Mouse (Mus musculus): ENCODE data around the gene Opcml. TPM values are rescaled to one million over a fixed set of nuclear protein-coding genes. Genes with fewer than 3 reads are reported as not detected.

Opcml gene
- polyA plus RNA-seq, 1 experiment from 2014 or later = 88.6 TPM

GRCm38 (mm10) chr9:28190751-28191150 lies 400.2 kb downstream of the Opcml start:
- H3K27ac ChIP-seq (ENCODE audit: low read length) = no peak overlapping the region
- no peaks in the 10 kb centered on the region for H3K27me3 ChIP-seq (replicated peaks; ENCODE audit: control insufficient read depth, insufficient read depth, low read length)
- H3K9me3 ChIP-seq (ENCODE audit: control insufficient read depth, low read length) = no peaks in the 10 kb centered on the region
- no peak overlapping the region for H3K9ac ChIP-seq (replicated peaks; ENCODE audit: low read depth, low read length)
- H3K4me1 ChIP-seq (replicated peaks; ENCODE audit: control insufficient read depth, insufficient read depth, low read length) = no peaks in the 10 kb centered on the region
- H3K36me3 ChIP-seq (ENCODE audit: control insufficient read depth, insufficient read depth) = no peaks in the 10 kb centered on the region
- H3K4me2 ChIP-seq (ENCODE audit: low read length) = no peak overlapping the region
- ATAC-seq = no peak
- 78% methylated on average over 1 of the region's 1 CpGs for WGBS
- no peak overlapping the region for H3K4me3 ChIP-seq (replicated peaks; ENCODE audit: low read length)

- Histone ChIP-seq H3K9ac (replicated peaks; ENCODE audit: low read depth, low read length) (no peak overlapping the region), H3K9me3 (ENCODE audit: control insufficient read depth, low read length) (no peaks in the 10 kb centered on the region), H3K36me3 (ENCODE audit: control insufficient read depth, insufficient read depth) (no peaks in the 10 kb centered on the region), H3K4me1 (replicated peaks; ENCODE audit: control insufficient read depth, insufficient read depth, low read length) (0 out of 2 replicates have a peak, but pooled peaks cover 2% of the 10 kb centered on the region), H3K27ac (ENCODE audit: low read length) (no peak overlapping the region), H3K27me3 (replicated peaks; ENCODE audit: control insufficient read depth, insufficient read depth, low read length) (no peaks in the 10 kb centered on the region), H3K4me2 (ENCODE audit: low read length) (no peak overlapping the region), H3K4me3 (replicated peaks; ENCODE audit: low read length) (no peak overlapping the region)
- 89% methylated on average over 2 of the region's 2 CpGs for WGBS
- ATAC-seq = no peak
These were observed 406.0 kb downstream of the Opcml start for GRCm38 (mm10) chr9:28196550-28196949.

GRCm38 (mm10) chr9:28197061-28197460 lies 406.5 kb downstream of the Opcml start:
- WGBS = 15% methylated on average over 2 of the region's 2 CpGs
- ATAC-seq = no peak

GRCm38 (mm10) chr9:28197631-28198030 lies 407.1 kb downstream of the Opcml start:
- Histone ChIP-seq H3K27me3 (replicated peaks; ENCODE audit: control insufficient read depth, insufficient read depth, low read length) (no peaks in the 10 kb centered on the region), H3K36me3 (ENCODE audit: control insufficient read depth, insufficient read depth) (no peaks in the 10 kb centered on the region), H3K4me1 (replicated peaks; ENCODE audit: control insufficient read depth, insufficient read depth, low read length) (0 out of 2 replicates have a peak, but pooled peaks cover 2% of the 10 kb centered on the region), H3K27ac (ENCODE audit: low read length) (no peak overlapping the region), H3K9me3 (ENCODE audit: control insufficient read depth, low read length) (no peaks in the 10 kb centered on the region), H3K4me3 (replicated peaks; ENCODE audit: low read length) (no peak overlapping the region), H3K4me2 (ENCODE audit: low read length) (no peak overlapping the region), H3K9ac (replicated peaks; ENCODE audit: low read depth, low read length) (no peak overlapping the region)
- ATAC-seq = peak; percentile 87
- 50% methylated on average over 3 of the region's 3 CpGs for WGBS

More at GRCm38 (mm10) chr9:28197061-28197460, 406.5 kb downstream of the Opcml start:
- Histone ChIP-seq H3K4me1 (replicated peaks; ENCODE audit: control insufficient read depth, insufficient read depth, low read length) (0 out of 2 replicates have a peak, but pooled peaks cover 2% of the 10 kb centered on the region), H3K9me3 (ENCODE audit: control insufficient read depth, low read length) (no peaks in the 10 kb centered on the region), H3K4me3 (replicated peaks; ENCODE audit: low read length) (no peak overlapping the region), H3K9ac (replicated peaks; ENCODE audit: low read depth, low read length) (no peak overlapping the region), H3K27me3 (replicated peaks; ENCODE audit: control insufficient read depth, insufficient read depth, low read length) (no peaks in the 10 kb centered on the region), H3K4me2 (ENCODE audit: low read length) (no peak overlapping the region), H3K36me3 (ENCODE audit: control insufficient read depth, insufficient read depth) (no peaks in the 10 kb centered on the region), H3K27ac (ENCODE audit: low read length) (no peak overlapping the region)

GRCm38 (mm10) chr9:28198106-28198694 lies 407.6 kb downstream of the Opcml start:
- Histone ChIP-seq H3K4me2 (ENCODE audit: low read length) (no peak overlapping the region), H3K27me3 (replicated peaks; ENCODE audit: control insufficient read depth, insufficient read depth, low read length) (no peaks in the 10 kb centered on the region), H3K36me3 (ENCODE audit: control insufficient read depth, insufficient read depth) (no peaks in the 10 kb centered on the region), H3K4me1 (replicated peaks; ENCODE audit: control insufficient read depth, insufficient read depth, low read length) (0 out of 2 replicates have a peak, but pooled peaks cover 2% of the 10 kb centered on the region), H3K27ac (ENCODE audit: low read length) (no peak overlapping the region), H3K4me3 (replicated peaks; ENCODE audit: low read length) (no peak overlapping the region), H3K9me3 (ENCODE audit: control insufficient read depth, low read length) (no peaks in the 10 kb centered on the region), H3K9ac (replicated peaks; ENCODE audit: low read depth, low read length) (no peak overlapping the region)
- 59% methylated on average over 5 of the region's 5 CpGs for WGBS
- ATAC-seq = no peak

- Histone ChIP-seq H3K9ac (replicated peaks; ENCODE audit: low read depth, low read length) (no peak overlapping the region), H3K27me3 (replicated peaks; ENCODE audit: control insufficient read depth, insufficient read depth, low read length) (no peaks in the 10 kb centered on the region), H3K4me2 (ENCODE audit: low read length) (no peak overlapping the region), H3K4me1 (replicated peaks; ENCODE audit: control insufficient read depth, insufficient read depth, low read length) (peaks cover 2% of the 10 kb centered on the region; the same call in 1 of the 2 replicates), H3K4me3 (replicated peaks; ENCODE audit: low read length) (no peak overlapping the region), H3K27ac (ENCODE audit: low read length) (peak overlapping the region; percentile 11), H3K36me3 (ENCODE audit: control insufficient read depth, insufficient read depth) (peaks cover 2% of the 10 kb centered on the region; the same call in 1 of the 2 replicates), H3K9me3 (ENCODE audit: control insufficient read depth, low read length) (peaks cover 4% of the 10 kb centered on the region; the same call in 1 of the 2 replicates)
- ATAC-seq = peak; percentile 36; the same call in 1 of the 2 replicates
- WGBS = 33% methylated on average over 3 of the region's 3 CpGs
These were observed 416.9 kb downstream of the Opcml start for GRCm38 (mm10) chr9:28207441-28207840.

- Histone ChIP-seq H3K27ac (ENCODE audit: low read length) (no peak overlapping the region), H3K4me2 (ENCODE audit: low read length) (no peak overlapping the region), H3K9ac (replicated peaks; ENCODE audit: low read depth, low read length) (no peak overlapping the region), H3K9me3 (ENCODE audit: control insufficient read depth, low read length) (peaks cover 4% of the 10 kb centered on the region; the same call in 1 of the 2 replicates), H3K4me3 (replicated peaks; ENCODE audit: low read length) (no peak overlapping the region), H3K4me1 (replicated peaks; ENCODE audit: control insufficient read depth, insufficient read depth, low read length) (peaks cover 3% of the 10 kb centered on the region), H3K27me3 (replicated peaks; ENCODE audit: control insufficient read depth, insufficient read depth, low read length) (no peaks in the 10 kb centered on the region), H3K36me3 (ENCODE audit: control insufficient read depth, insufficient read depth) (peaks cover 2% of the 10 kb centered on the region; the same call in 1 of the 2 replicates)
- 83% methylated on average over 1 of the region's 1 CpGs for WGBS
- no peak for ATAC-seq
These were observed 418.1 kb downstream of the Opcml start for GRCm38 (mm10) chr9:28208696-28209095.

GRCm38 (mm10) chr9:28211877-28212276 lies 421.3 kb downstream of the Opcml start:
- ATAC-seq = peak; percentile 85
- Histone ChIP-seq H3K4me2 (ENCODE audit: low read length) (no peak overlapping the region), H3K27ac (ENCODE audit: low read length) (no peak overlapping the region), H3K4me1 (replicated peaks; ENCODE audit: control insufficient read depth, insufficient read depth, low read length) (peaks cover 13% of the 10 kb centered on the region), H3K36me3 (ENCODE audit: control insufficient read depth, insufficient read depth) (no peaks in the 10 kb centered on the region), H3K27me3 (replicated peaks; ENCODE audit: control insufficient read depth, insufficient read depth, low read length) (no peaks in the 10 kb centered on the region), H3K9me3 (ENCODE audit: control insufficient read depth, low read length) (no peaks in the 10 kb centered on the region), H3K4me3 (replicated peaks; ENCODE audit: low read length) (no peak overlapping the region), H3K9ac (replicated peaks; ENCODE audit: low read depth, low read length) (no peak overlapping the region)
- WGBS = 8% methylated on average over 1 of the region's 1 CpGs

GRCm38 (mm10) chr9:28213893-28214292 lies 423.3 kb downstream of the Opcml start:
- H3K9ac ChIP-seq (replicated peaks; ENCODE audit: low read depth, low read length) = no peak overlapping the region
- no peaks in the 10 kb centered on the region for H3K9me3 ChIP-seq (ENCODE audit: control insufficient read depth, low read length)
- H3K27me3 ChIP-seq (replicated peaks; ENCODE audit: control insufficient read depth, insufficient read depth, low read length) = no peaks in the 10 kb centered on the region
- H3K27ac ChIP-seq (ENCODE audit: low read length) = no peak overlapping the region
- H3K4me1 ChIP-seq (replicated peaks; ENCODE audit: control insufficient read depth, insufficient read depth, low read length) = peaks cover 16% of the 10 kb centered on the region
- no peak overlapping the region for H3K4me3 ChIP-seq (replicated peaks; ENCODE audit: low read length)
- peak; percentile 45; the same call in 1 of the 2 replicates for ATAC-seq
- H3K4me2 ChIP-seq (ENCODE audit: low read length) = no peak overlapping the region
- no peaks in the 10 kb centered on the region for H3K36me3 ChIP-seq (ENCODE audit: control insufficient read depth, insufficient read depth)
- 21% methylated on average over 4 of the region's 4 CpGs for WGBS
